Mouse (Mus musculus): Measurements from ENCODE around the gene Hyal4. TPM values are rescaled to one million over a fixed set of nuclear protein-coding genes. Genes with fewer than 3 reads are reported as not detected.

Gene Hyal4
- total RNA-seq (2021) = not detected

DNA sequence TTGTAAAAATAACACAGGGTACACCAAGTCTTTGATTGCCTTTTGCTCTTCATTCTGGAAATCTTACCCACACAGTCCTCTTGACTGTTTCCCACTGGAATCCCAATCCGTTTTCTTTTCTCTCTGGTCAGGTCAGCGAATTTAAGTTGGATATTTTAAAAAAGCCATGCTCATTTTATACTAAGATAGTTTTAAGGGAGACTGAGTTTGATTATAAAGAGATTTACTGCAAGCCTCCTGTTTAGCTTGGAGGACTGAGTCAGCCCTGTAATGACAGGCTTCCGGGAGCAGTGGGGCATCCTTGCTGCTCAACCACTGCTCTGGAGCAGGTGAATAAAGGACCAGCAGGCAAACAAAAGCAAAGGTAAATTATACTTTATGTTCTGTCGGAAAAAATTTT, at the start of gene Hyal4:
Gene Hyal4, plus strand, starts transcription at position 301 of the 400 bp plus-strand sequence.
- intact Hi-C loops (cut with DNase I) = no loop called here
- no peak for DNase-seq

DNA sequence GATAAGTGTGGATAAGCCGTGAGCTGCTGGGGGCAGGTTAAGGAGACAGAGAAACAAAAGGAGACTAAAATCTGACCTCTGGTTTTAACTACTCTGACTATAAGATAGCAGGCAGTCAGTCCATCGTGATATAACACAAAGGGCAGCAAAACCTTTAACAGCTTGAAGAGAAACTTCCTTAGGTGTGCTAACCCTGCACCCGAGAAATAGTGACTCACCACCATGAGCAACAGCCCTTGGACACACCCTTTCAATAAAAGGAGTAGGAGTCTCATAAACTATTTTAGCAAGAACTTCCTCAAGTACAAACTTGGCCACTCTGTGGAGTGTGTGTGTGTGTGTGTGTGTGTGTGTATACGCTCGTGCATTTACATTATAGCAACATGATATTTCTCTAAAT, 41.0 kb upstream of the Hyal4 start:
- intact Hi-C loops (cut with DNase I) = no loop called here
- no peak for DNase-seq

DNA sequence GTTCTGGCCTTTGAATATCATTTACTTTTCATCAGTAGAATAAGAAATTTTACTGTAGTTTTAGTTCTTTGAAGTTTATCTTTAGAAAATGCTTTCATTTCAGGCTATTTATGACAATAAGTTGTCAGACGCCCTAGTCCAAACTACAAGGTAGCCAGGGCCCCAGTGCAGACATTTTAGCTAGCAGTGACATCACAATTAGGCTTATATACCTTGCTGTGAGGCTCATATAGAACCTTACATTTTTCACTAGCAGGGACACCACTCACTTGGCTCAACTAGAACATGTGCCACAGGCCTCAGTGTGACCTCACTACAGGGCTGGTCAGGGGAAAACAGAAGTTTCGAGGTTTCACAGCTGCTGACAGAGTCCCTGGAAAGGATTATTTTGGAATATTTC, 40.6 kb upstream of the Hyal4 start:
- DNase-seq = no peak
- intact Hi-C loops (cut with DNase I) = no loop called here

DNA sequence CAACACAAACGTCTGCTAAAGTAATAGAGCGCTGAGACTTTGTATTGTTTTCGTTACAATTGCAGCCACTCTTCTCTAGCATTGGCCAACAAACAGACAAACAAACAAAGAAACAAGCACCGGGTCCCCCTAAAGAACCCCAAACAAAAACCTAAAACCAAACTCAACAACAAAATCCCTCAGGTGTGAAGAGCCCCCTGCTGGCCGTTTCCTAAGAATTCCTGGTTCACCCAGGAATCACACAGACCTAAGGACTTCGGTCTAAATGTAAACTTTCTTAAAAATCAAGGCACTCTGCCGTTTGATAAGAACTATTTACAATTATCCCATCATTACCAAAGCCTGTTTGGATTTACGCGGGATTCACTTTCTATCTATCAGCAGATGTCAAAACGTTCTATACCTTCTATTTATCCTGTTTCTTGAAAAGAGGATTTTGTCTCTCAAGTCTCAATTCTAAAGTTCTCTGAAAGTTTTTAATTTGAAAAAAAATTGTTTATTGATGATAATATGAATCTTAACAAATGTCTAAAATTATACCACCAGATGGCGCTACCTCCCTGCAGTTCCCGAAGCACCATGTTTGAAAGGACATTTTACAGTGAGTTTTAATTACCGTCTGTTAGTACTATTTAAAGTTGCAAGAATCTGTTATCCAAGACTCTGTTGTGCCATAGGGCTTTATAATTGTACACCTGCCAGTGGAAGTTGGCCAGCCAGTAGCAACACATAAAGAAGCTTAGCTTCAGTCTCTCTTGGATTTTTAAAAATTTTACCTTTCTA, 26.6 kb upstream of the Hyal4 start:
- intact Hi-C loops (cut with DNase I) = loop anchor here (1.0 to 5.0 kb wide), 6 partner anchors 54 to 306 kb away; partner anchors contain the start of gene Wasl
- DNase-seq = peak in 1 of 2 experiments; percentile 50

DNA sequence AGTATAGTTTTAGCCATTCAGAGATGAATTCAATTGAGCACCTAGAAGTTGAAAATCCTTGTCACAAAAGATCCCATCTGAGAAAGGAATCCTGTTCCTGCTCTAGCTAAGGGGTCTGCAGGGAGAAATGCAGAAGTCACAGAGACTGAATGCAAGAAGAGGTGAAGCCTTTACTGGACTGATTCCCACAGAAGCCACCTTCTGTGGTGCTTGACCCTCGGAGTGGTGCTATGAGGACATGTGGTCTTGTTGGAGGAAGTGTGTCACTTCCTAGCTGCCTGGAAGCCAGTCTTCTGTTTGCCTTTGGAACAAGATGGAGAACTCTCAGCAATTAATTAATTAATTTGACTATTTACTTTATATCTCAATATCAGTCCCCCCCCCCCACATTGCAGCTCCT, 20.0 kb upstream of the Hyal4 start:
- no peak for DNase-seq
- intact Hi-C loops (cut with DNase I) = no loop called here

DNA sequence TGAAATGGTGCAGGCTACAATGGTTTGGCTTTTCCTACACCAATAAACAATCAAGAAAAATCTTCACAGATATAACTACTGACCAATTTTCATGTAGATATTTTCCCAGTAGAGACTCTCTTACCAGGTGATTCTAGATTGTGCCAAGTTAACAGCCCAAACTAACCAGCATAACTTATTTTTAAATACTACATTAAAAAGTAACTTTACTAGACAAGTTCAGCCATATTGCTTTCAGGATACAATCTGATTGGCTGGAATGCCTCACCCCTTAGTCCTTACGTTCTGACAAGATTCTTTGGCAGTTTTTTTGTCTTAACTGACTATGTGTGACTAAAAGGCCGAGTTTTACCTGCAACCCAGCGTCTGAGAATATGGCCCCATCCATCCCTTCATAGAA, 15.2 kb upstream of the Hyal4 start, which contains the start of gene Hyal6:
Gene Hyal6, plus strand, starts transcription at position 301 of the 400 bp plus-strand sequence.
- DNase-seq = no peak

DNA sequence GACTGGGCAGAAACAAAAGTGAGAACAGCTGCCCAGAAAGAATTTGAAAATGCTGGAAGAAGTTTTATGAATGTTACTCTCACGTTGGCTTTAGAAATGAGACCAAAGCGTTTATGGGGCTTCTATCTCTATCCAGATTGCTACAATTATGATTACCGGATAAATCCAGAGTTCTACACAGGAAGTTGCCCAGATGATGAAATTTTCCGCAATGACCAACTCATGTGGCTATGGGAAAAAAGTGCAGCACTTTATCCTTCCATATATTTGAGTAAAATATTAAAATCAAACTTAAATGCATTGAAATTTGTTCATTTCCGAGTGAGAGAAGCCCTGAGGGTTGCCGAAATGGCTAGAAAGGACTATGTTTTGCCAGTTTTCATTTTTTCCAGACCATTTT, 13.6 kb upstream of the Hyal4 start:
- DNase-seq = no peak
- intact Hi-C loops (cut with DNase I) = no loop called here

More for the DNA sequence above, 15.2 kb upstream of the Hyal4 start, which contains the start of gene Hyal6:
- intact Hi-C loops (cut with DNase I) = no loop called here

DNA sequence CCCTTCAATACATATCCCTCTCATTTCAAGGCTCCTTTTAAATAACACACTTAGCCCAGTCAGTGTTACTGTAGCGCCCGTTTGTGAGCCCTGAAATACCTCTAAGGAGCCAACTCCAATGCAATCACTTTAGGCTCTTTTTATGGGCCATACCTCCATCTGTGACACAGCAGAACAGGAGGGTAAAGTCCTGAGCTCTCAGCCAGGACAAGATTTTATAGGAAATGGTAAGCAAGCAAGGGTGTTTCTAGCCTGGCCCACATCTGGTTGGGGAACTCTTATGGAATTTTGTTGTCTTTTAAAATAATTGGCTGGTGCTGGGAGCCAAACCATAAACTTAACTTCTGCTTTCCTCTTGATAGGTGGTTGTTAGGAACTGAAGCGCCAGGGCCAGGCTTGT, 11.2 kb downstream of the Hyal4 start:
- intact Hi-C loops (cut with DNase I) = no loop called here
- no peak for DNase-seq

DNA sequence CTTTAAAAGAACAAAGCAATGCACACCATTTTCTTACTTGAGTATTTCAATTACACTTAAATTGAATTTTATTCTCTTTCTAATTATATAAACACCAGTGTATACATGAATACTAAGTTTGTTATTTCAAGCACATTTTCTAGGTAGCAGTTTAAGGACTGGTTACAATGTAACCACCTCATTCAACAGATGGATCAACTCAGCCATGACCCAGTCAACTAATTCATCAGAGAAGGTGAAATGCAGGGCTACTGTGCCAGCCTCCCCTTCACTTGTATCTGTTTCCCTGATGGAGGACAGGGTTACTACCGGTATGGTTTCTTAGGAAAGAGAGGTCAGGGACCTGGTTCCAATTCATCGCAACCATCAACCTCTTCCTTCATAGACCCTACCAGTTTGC, 18.1 kb downstream of the Hyal4 start:
- DNase-seq = no peak
- intact Hi-C loops (cut with DNase I) = no loop called here

DNA sequence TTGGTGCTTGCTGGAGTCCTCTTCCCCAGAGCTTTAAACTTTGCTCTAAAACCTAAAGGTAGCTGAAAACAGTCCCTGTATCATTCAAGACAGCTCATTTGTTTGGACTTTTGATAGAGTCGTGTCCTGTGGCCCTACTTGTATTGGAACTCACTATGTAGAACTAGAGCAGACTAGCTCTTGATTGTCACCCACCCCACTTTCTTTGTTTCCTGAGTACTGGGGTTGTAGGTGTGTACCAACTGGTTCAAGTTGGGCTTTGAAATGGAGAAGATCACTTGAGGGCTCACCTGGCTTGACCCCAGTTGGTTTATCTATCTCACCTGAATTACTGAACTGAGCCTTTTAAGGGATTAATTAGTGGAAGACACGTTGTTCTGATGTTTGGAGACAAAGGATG, 31.1 kb downstream of the Hyal4 start:
- intact Hi-C loops (cut with DNase I) = no loop called here

DNA sequence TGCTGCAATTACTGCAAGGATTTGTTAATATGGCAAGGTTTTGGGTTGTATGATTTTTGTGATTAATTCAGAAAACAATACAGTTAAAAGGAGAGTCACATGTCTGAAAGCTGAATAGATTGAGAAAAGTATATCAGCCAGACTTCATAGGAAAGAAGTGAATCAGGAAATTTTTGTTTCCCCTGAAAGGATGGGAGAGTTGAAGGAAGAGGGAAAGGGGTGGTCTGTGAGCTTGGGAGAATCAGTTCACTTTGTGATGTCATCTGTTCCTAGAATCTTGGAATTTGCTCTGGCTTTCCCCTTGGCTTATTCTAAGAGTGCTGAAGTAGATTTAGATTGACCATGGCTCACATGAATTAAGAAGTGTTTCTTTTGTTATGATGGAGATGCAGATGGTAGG, 42.8 kb downstream of the Hyal4 start, which contains the start of gene Spam1:
Gene Spam1, plus strand, starts transcription at position 301 of the 400 bp plus-strand sequence.
- intact Hi-C loops (cut with DNase I) = no loop called here
- DNase-seq = no peak

More for the DNA sequence above, 31.1 kb downstream of the Hyal4 start:
- DNase-seq = no peak

Other genes starting within 250 kb of the Hyal4 start
- under 1 TPM; 0.42 to 0.46 TPM for gene Iqub, start 233.3 kb upstream of the Hyal4 start, total RNA-seq (2021)
- 1,000 to 10,000 TPM; 1,562 to 1,637 TPM for gene Ndufa5, start 220.3 kb upstream of the Hyal4 start, total RNA-seq (2021)
- gene Asb15, start 220.2 kb upstream of the Hyal4 start, total RNA-seq (2021) = 10 to 100 TPM; 52.2 to 59.3 TPM
- gene Lmod2, start 150.6 kb upstream of the Hyal4 start, total RNA-seq (2021) = 1,000 to 10,000 TPM in 1 of 2 experiments, 100 to 1,000 TPM in 1; 760 to 1,125 TPM
- gene Wasl, start 83.3 kb upstream of the Hyal4 start, total RNA-seq (2021) = 10 to 100 TPM; 26.4 to 32.7 TPM
- not detected for gene Hyal6, start 15.1 kb upstream of the Hyal4 start, total RNA-seq (2021)
- not detected for gene Spam1, start 42.9 kb downstream of the Hyal4 start, total RNA-seq (2021)
- not detected for gene Hyal5, start 109.7 kb downstream of the Hyal4 start, total RNA-seq (2021)
- gene Tmem229a, start 208.0 kb downstream of the Hyal4 start, total RNA-seq (2021) = under 1 TPM in 1 of 2 experiments, not detected in 1; 0.06 TPM